In the genomic region with DNA sequence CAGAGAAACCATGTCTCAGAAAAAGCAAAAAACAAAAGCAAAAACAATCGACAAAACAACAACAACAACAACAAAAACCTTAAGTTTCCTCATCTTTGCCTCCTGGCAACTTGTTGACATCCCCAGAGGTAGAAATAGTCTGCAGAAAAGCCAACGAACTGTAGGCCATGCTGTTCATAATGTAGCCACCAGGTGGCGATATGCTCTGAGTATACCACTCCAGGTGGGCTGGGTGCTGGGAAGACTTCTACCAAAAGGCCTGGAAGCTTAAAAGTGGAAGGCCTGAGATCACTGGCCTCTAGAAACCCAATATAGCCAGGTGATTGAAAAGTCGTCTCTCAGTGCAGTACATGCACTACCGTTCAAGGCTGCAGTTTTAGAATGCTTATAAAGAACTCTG, we compare ENCODE assay signal across 9 mouse cellular contexts. TPM values are rescaled to one million over a fixed set of nuclear protein-coding genes. Genes with fewer than 3 reads are reported as not detected.
DNase-seq lines count a peak whose midpoint lies in the region; ATAC-seq and TF ChIP-seq lines count a peak whose summit lies in the region.
"Had no signal": no experiment of that assay in that cellular context is flagged by ENCODE, and none has a peak within 500 bp of the region (broad histone marks: within the 10 kb centered on the region; RNA-seq: fewer than 3 reads in every experiment).

No protein-coding gene starts in this region.

- H3K4me2 ChIP-seq in neural tube, embryonic 15.5 days: no peak overlapping the region
- no peak overlapping the region for H3K4me2 ChIP-seq in liver, embryonic 14.5 days (ENCODE audit: low read depth)
- H3K4me2 ChIP-seq: limb, embryonic 15.5 days had no signal

- no peak overlapping the region for H3K4me3 ChIP-seq in neural tube, embryonic 15.5 days (replicated peaks)
- no peak overlapping the region for H3K4me3 ChIP-seq in liver, embryonic 14.5 days (ENCODE audit: insufficient read depth in 1 of 2, low read depth in 2 of 2, low read length in 2 of 2)
- H3K4me3 ChIP-seq: limb, embryonic 15.5 days had no signal

- peak; percentile 72 for DNase-seq in neural tube, embryonic 10.5 days (ENCODE audit: extremely low spot score, low spot score)
- peak; percentile 53 for DNase-seq in c-Kit-positive CD71-negative TER-119-negative erythroid progenitor cells, embryonic 14.5 days (ENCODE audit: low read depth)
- DNase-seq in frontal cortex, postnatal 10 days (ENCODE audit: low spot score in 2 of 2): peak; percentile 25 to 50
- DNase-seq in kidney, postnatal 14 days: peak; percentile 84
- DNase-seq in liver, embryonic 14.5 days (ENCODE audit: low read depth in 3 of 3, low spot score in 3 of 3): peak; percentile 41 to 54 (median 42)
- peak; percentile 72 to 79 for DNase-seq in right cerebral cortex, postnatal 10 days (ENCODE audit: low spot score in 2 of 2)
- DNase-seq in urinary bladder, postnatal 14 days (ENCODE audit: low spot score): peak; percentile 80

- no peaks in the 10 kb centered on the region for H3K9me3 ChIP-seq in neural tube, embryonic 15.5 days (replicated peaks)
- no peaks in the 10 kb centered on the region for H3K9me3 ChIP-seq in liver, embryonic 14.5 days (ENCODE audit: control insufficient read depth, low read length)
- H3K9me3 ChIP-seq: limb, embryonic 15.5 days had no signal

- no peak for ATAC-seq in neural tube, embryonic 15.5 days (ENCODE audit: low FRiP score)
- no peak for ATAC-seq in liver, embryonic 14.5 days (ENCODE audit: insufficient read depth)

- H3K36me3 ChIP-seq in neural tube, embryonic 15.5 days: no peaks in the 10 kb centered on the region
- no peaks in the 10 kb centered on the region for H3K36me3 ChIP-seq in liver, embryonic 14.5 days (replicated peaks; ENCODE audit: control insufficient read depth, insufficient read depth, low read depth)
- H3K36me3 ChIP-seq: limb, embryonic 15.5 days had no signal

- H3K4me1 ChIP-seq in neural tube, embryonic 15.5 days: no peaks in the 10 kb centered on the region
- no peaks in the 10 kb centered on the region for H3K4me1 ChIP-seq in liver, embryonic 14.5 days (replicated peaks; ENCODE audit: control insufficient read depth in 2 of 2, insufficient read depth in 2 of 2, low read length in 1 of 2)
- H3K4me1 ChIP-seq: limb, embryonic 15.5 days had no signal

- H3K27ac ChIP-seq in neural tube, embryonic 15.5 days (replicated peaks): no peak overlapping the region
- H3K27ac ChIP-seq in liver, embryonic 14.5 days: no peak overlapping the region
- H3K27ac ChIP-seq: limb, embryonic 15.5 days had no signal

- TF ChIP-seq CTCF in liver, embryonic 14.5 days (IDR thresholded peaks at IDR 0.05; ENCODE audit: low read depth): peak; percentile 91

- no peak overlapping the region for H3K9ac ChIP-seq in neural tube, embryonic 15.5 days (replicated peaks)
- H3K9ac ChIP-seq in liver, embryonic 14.5 days (replicated peaks): no peak overlapping the region
- H3K9ac ChIP-seq: limb, embryonic 15.5 days had no signal

- 23% methylated on average over 5 of the region's 5 CpGs for WGBS in neural tube, embryonic 15.5 days
- 10% methylated on average over 5 of the region's 5 CpGs for WGBS in liver, embryonic 14.5 days (ENCODE audit: insufficient replicate concordance)

- no peaks in the 10 kb centered on the region for H3K27me3 ChIP-seq in neural tube, embryonic 15.5 days (replicated peaks)
- no peaks in the 10 kb centered on the region for H3K27me3 ChIP-seq in liver, embryonic 14.5 days (ENCODE audit: control insufficient read depth, insufficient read depth, low read length)
- H3K27me3 ChIP-seq: limb, embryonic 15.5 days had no signal

- no peak for TF ChIP-seq EP300 in liver, embryonic 14.5 days (IDR thresholded peaks at IDR 0.05; ENCODE audit: low read depth)

RNA-seq across cellular contexts. Expression of gene Catsper1, which starts 2.4 kb away (rescaled TPM):
- not detected in 2 replicates for polyA plus RNA-seq in neural tube, embryonic 15.5 days (2015; fragmentation: Nextera tagmentation; extraction: Ambion mirVana)
- not detected in 2 replicates for polyA plus RNA-seq in liver, embryonic 14.5 days (2012; rRNA removed)
- not detected in 2 replicates for polyA plus RNA-seq in liver, embryonic 14.5 days (2014; fragmentation: Nextera tagmentation; extraction: Ambion mirVana)
- polyA plus RNA-seq: limb, embryonic 15.5 days had no signal

RNA-seq across cellular contexts. Expression of gene Cst6, which starts 11.4 kb away (rescaled TPM):
- polyA plus RNA-seq in neural tube, embryonic 15.5 days (2015; fragmentation: Nextera tagmentation; extraction: Ambion mirVana): 8.0 and 10.0 TPM in 2 replicates
- 0.01 and 0.06 TPM in 2 replicates for polyA plus RNA-seq in liver, embryonic 14.5 days (2012; rRNA removed)
- polyA plus RNA-seq in liver, embryonic 14.5 days (2014; fragmentation: Nextera tagmentation; extraction: Ambion mirVana): 0.43 TPM in 1 of 2 replicates, not detected in the other

RNA-seq across cellular contexts. Expression of gene Eif1ad, which starts 28.6 kb away (rescaled TPM):
- polyA plus RNA-seq in neural tube, embryonic 15.5 days (2015; fragmentation: Nextera tagmentation; extraction: Ambion mirVana): 42.6 and 42.8 TPM in 2 replicates
- 18.4 and 22.0 TPM in 2 replicates for polyA plus RNA-seq in liver, embryonic 14.5 days (2012; rRNA removed)
- polyA plus RNA-seq in liver, embryonic 14.5 days (2014; fragmentation: Nextera tagmentation; extraction: Ambion mirVana): 22.9 and 24.3 TPM in 2 replicates

RNA-seq across cellular contexts. Expression of gene Banf1, which starts 29.0 kb away (rescaled TPM):
- polyA plus RNA-seq in neural tube, embryonic 15.5 days (2015; fragmentation: Nextera tagmentation; extraction: Ambion mirVana): 312 and 353 TPM in 2 replicates
- polyA plus RNA-seq in liver, embryonic 14.5 days (2012; rRNA removed): 116 and 125 TPM in 2 replicates
- polyA plus RNA-seq in liver, embryonic 14.5 days (2014; fragmentation: Nextera tagmentation; extraction: Ambion mirVana): 263 and 278 TPM in 2 replicates

RNA-seq across cellular contexts. Expression of gene Gal3st3, which starts 39.8 kb away (rescaled TPM):
- 37.8 and 42.0 TPM in 2 replicates for polyA plus RNA-seq in neural tube, embryonic 15.5 days (2015; fragmentation: Nextera tagmentation; extraction: Ambion mirVana)
- 0.03 and 0.08 TPM in 2 replicates for polyA plus RNA-seq in liver, embryonic 14.5 days (2012; rRNA removed)
- polyA plus RNA-seq in liver, embryonic 14.5 days (2014; fragmentation: Nextera tagmentation; extraction: Ambion mirVana): 0.04 TPM in 1 of 2 replicates, not detected in the other
